Mouse (Mus musculus): ENCODE results near the gene Clnk.
A peak's percentile ranks its signal among the peaks of the same experiment; 100 is the strongest.

Gene Clnk

GRCm38 (mm10) chr5:38707364-38708075 lies 169.1 kb downstream of the Clnk start:
- no peak for DNase-seq

GRCm38 (mm10) chr5:38702941-38703340 lies 173.7 kb downstream of the Clnk start:
- DNase-seq, result no peak

GRCm38 (mm10) chr5:38702091-38702490 lies 174.5 kb downstream of the Clnk start:
- DNase-seq, result no peak

- no peak for DNase-seq
These were observed 178.1 kb downstream of the Clnk start for GRCm38 (mm10) chr5:38698466-38698865.

GRCm38 (mm10) chr5:38698046-38698445 lies 178.6 kb downstream of the Clnk start:
- no peak for DNase-seq

- DNase-seq, result no peak
These were observed 179.8 kb downstream of the Clnk start for GRCm38 (mm10) chr5:38696616-38697375.

- no peak for DNase-seq
These were observed 183.8 kb downstream of the Clnk start for GRCm38 (mm10) chr5:38692859-38693258.

- no peak for DNase-seq
These were observed 187.4 kb downstream of the Clnk start for GRCm38 (mm10) chr5:38689186-38689585.

GRCm38 (mm10) chr5:38687694-38688093 lies 188.9 kb downstream of the Clnk start:
- DNase-seq, result no peak

GRCm38 (mm10) chr5:38684164-38684911 lies 192.3 kb downstream of the Clnk start, which contains the start of gene Zfp518b:
Zfp518b (minus strand) TSS chr5:38684826.
- peak; percentile 58 for DNase-seq

GRCm38 (mm10) chr5:38658836-38659235 lies 217.8 kb downstream of the Clnk start:
- no peak for DNase-seq

Measured in layer of hippocampus, adult 9-11 months (tissue).